Mouse (Mus musculus) kidney, adult 2 months (tissue): ENCODE measurements at regions not wholly inside any gene's neighbourhood (a gene's known extent, or its start where the extent isn't known, plus 50 kb on each side); places are given as distances from the start of the nearest gene placed in this dataset.

Experiments
- DNase-seq: peaks from one replicate; pipeline ENCODE4 v3.0.0; 2021
- H3K27ac ChIP-seq: fragments of 200-500 bp; 2 replicates; pipeline ENCODE4 v1.5.1; 2012; ENCODE audit warnings: low read depth, low read length, control low read depth, inconsistent platforms; ENCODE audit not compliant: insufficient read depth
- H3K27me3 ChIP-seq: fragments of 200-500 bp; replicated peaks from 2 replicates; pipeline ENCODE4 v1.6.1; 2012; ENCODE audit warnings: mild to moderate bottlenecking, moderate library complexity, low read length, inconsistent platforms; ENCODE audit not compliant: control insufficient read depth, insufficient read depth
- H3K36me3 ChIP-seq: fragments of 200-500 bp; 2 replicates; pipeline ENCODE4 v1.6.1; 2012; ENCODE audit warnings: mild to moderate bottlenecking, moderate library complexity, low read length, inconsistent platforms; ENCODE audit not compliant: control insufficient read depth, insufficient read depth
- H3K4me1 ChIP-seq: fragments of 200-500 bp; 2 replicates; pipeline ENCODE4 v1.6.1; 2011; ENCODE audit warnings: low read length; ENCODE audit not compliant: control insufficient read depth, insufficient read depth
- H3K4me3 ChIP-seq: fragments of 200-500 bp; 2 replicates; pipeline ENCODE4 v1.5.1; 2011; ENCODE audit warnings: mild to moderate bottlenecking, low read depth, low read length, control low read depth; ENCODE audit not compliant: insufficient read depth
- CTCF ChIP-seq: fragments of 200-500 bp; conservative IDR thresholded peaks from 2 replicates; pipeline ENCODE4 v1.5.1; 2011; ENCODE audit warnings: low read depth, mild to moderate bottlenecking, control low read depth, low read length, moderate library complexity, mixed read lengths; ENCODE audit not compliant: insufficient read depth, insufficient read length
- POLR2A ChIP-seq: fragments of 200-500 bp; IDR thresholded peaks from one replicate; pipeline ENCODE4 v1.6.1; 2011; ENCODE audit warnings: low read depth, low read length, control low read depth
- WGBS: fragments of 180-500 bp; shearing (Covaris S2); methylation state at CpG from one replicate; pipeline ENCODE4 v1.1.7; 2018; 5-methylcytosine and 5-hydroxymethylcytosine counted together

- Histone ChIP-seq H3K4me1 (no peaks in the 10 kb centered on the region), H3K4me3 (no peak overlapping the region)
- TF ChIP-seq CTCF, result peak; percentile 82
- TF ChIP-seq POLR2A, result no peak
Observed at GRCm38 (mm10) chr8:104050694-104051539, 50.5 kb upstream of the Cdh5 start.

GRCm38 (mm10) chr8:104051540-104051882 is 49.9 kb upstream of the Cdh5 start:
- TF ChIP-seq POLR2A (no peak), CTCF (no peak)
- DNase-seq, result no peak
- Histone ChIP-seq H3K4me1 (no peaks in the 10 kb centered on the region), H3K27ac (no peak overlapping the region), H3K27me3 (no peaks in the 10 kb centered on the region), H3K4me3 (no peak overlapping the region), H3K36me3 (no peaks in the 10 kb centered on the region)
- 26% methylated on average over 5 of the region's 5 CpGs for WGBS

More at GRCm38 (mm10) chr8:104050694-104051539, 50.5 kb upstream of the Cdh5 start:
- Histone ChIP-seq H3K27ac (no peak overlapping the region), H3K27me3 (no peaks in the 10 kb centered on the region), H3K36me3 (no peaks in the 10 kb centered on the region)
- peak; percentile 66 for DNase-seq
- 25% methylated on average over 15 of the region's 15 CpGs for WGBS
